Mouse (Mus musculus) ES-Bruce4 (cell line): Measurements from ENCODE around the gene Arhgap35.

Experiments
- CTCF ChIP-seq: IDR thresholded peaks from one replicate; pipeline ENCODE4 v1.8.1; 2011; ENCODE audit warnings: low read depth, low read length
- EP300 ChIP-seq: IDR thresholded peaks from 2 replicates; pipeline ENCODE4 v1.6.1; 2011; ENCODE audit warnings: low read depth, low read length; ENCODE audit not compliant: insufficient read depth
- POLR2A ChIP-seq: IDR thresholded peaks from one replicate; pipeline ENCODE4 v1.8.1; 2011; ENCODE audit warnings: low read length; ENCODE audit not compliant: insufficient read depth

DNA sequence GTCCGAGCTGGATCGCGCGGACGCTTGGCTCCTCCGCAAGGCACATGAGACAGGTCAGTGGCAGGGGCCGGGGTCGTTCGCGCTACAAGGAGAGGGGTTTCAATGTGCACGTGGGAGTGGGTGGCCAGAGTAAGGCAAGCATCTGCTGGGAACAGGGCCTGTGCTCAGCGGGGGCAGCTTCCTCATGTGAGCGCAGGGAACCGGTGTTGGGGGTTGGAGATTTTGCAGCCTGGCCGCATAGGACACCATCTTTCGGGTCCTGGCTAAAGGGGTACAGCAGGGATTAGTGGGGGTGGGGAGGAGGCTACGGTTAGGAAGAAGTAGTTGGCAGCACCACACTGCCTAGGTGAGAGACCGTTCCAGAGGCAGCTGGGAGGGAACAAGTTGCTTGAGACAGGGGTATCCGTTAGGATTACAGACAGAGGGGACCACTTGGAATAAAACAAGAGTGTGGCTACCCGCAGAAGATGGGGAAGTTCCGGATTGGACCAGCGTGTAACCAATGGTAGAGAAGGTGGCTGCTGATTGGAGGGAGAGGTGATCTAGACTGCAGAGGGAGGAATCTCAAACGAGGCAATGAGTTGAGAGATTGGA is 161.6 kb downstream of the Arhgap35 start:
- TF ChIP-seq POLR2A (peak; percentile 53), CTCF (no peak), EP300 (no peak)
